Mouse (Mus musculus) olfactory bulb, adult 2 months (tissue): ENCODE data around the gene Nfkbia.

Experiments used
- CTCF ChIP-seq: fragments of 200-500 bp; IDR thresholded peaks from 2 replicates; pipeline ENCODE4 v1.5.1; 2012; ENCODE audit warnings: low read depth, mild to moderate bottlenecking, low read length, moderate library complexity; ENCODE audit not compliant: insufficient read depth
- POLR2A ChIP-seq: fragments of 200-500 bp; IDR thresholded peaks from 2 replicates; pipeline ENCODE4 v1.6.1; 2012; ENCODE audit warnings: mild to moderate bottlenecking, low read depth, low read length, moderate library complexity; ENCODE audit not compliant: insufficient read depth

DNA sequence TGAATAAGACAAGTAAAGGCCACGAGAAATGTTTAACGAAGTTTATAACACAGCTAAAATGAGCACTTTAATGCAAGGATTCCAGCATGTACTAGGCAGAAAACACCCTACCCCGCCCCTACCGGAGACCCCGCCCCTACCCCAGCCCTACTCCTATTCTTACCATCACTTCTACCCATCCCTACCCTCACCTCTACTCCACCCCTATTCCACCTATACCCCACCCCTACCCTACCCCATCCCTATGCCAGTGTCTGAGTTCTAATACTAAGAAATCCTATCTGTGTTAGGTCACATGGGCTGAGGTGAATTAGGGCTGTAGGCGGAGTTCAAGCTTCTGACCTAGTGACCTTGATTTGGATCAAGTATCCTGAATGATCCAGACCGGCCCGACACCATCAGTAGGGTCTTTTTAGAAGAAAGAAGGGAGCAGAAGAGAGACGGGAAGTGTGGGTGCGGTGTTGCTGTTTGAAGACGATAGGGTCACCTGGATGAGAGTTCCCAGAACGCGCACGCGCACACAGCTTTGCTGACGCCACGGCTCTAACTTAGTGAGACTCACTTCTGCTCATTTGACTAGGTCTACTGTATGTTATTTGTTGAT is 15.0 kb upstream of the Nfkbia start:
- no peak for TF ChIP-seq CTCF
- TF ChIP-seq POLR2A: no peak
